Comparison of ENCODE assay signal across 13 mouse cellular contexts in genomic region chr1:84225626-84226025, GRCm38 (mm10).
DNase-seq lines count a peak whose midpoint lies in the region; ATAC-seq and TF ChIP-seq lines count a peak whose summit lies in the region.
"Had no signal": no experiment of that assay in that cellular context is flagged by ENCODE, and none has a peak within 500 bp of the region (broad histone marks: within the 10 kb centered on the region; RNA-seq: fewer than 3 reads in every experiment).

No protein-coding gene starts in this region.

- H3K9ac ChIP-seq in heart, adult 2 months (ENCODE audit: low read depth, low read length), result no peak overlapping the region
- no peak overlapping the region for H3K9ac ChIP-seq in lung, postnatal 0 days (replicated peaks; ENCODE audit: low read depth)
- H3K9ac ChIP-seq in midbrain, postnatal 0 days (replicated peaks; ENCODE audit: low read length, poor library complexity, severe bottlenecking), result no peak overlapping the region
- no peak overlapping the region for H3K9ac ChIP-seq in forebrain, embryonic 11.5 days (ENCODE audit: low read length)
- H3K9ac ChIP-seq: liver, embryonic 13.5 days; midbrain, embryonic 12.5 days had no signal

- H3K27me3 ChIP-seq in heart, adult 2 months (ENCODE audit: control insufficient read depth, insufficient read depth, low read length), result no peaks in the 10 kb centered on the region
- H3K27me3 ChIP-seq in heart, embryonic 10.5 days (ENCODE audit: insufficient read depth, poor library complexity, severe bottlenecking), result no peaks in the 10 kb centered on the region
- no peaks in the 10 kb centered on the region for H3K27me3 ChIP-seq in lung, postnatal 0 days (replicated peaks; ENCODE audit: insufficient read depth, low read length)
- H3K27me3 ChIP-seq in midbrain, postnatal 0 days (ENCODE audit: insufficient read depth, low read length), result no peaks in the 10 kb centered on the region
- no peaks in the 10 kb centered on the region for H3K27me3 ChIP-seq in forebrain, embryonic 11.5 days (ENCODE audit: control insufficient read depth, insufficient read depth, low read length)
- H3K27me3 ChIP-seq: liver, embryonic 13.5 days; midbrain, embryonic 12.5 days had no signal

- no peak overlapping the region for H3K4me2 ChIP-seq in lung, postnatal 0 days (replicated peaks; ENCODE audit: low read depth, low read length)
- H3K4me2 ChIP-seq in midbrain, postnatal 0 days (ENCODE audit: low read depth, low read length, poor library complexity, severe bottlenecking), result no peak overlapping the region
- no peak overlapping the region for H3K4me2 ChIP-seq in forebrain, embryonic 11.5 days (ENCODE audit: low read depth, low read length, severe bottlenecking)
- H3K4me2 ChIP-seq: liver, embryonic 13.5 days; midbrain, embryonic 12.5 days had no signal

- no peaks in the 10 kb centered on the region for H3K79me2 ChIP-seq in heart, adult 2 months (replicated peaks; ENCODE audit: control insufficient read depth, insufficient read depth, low read length)

- no peak for TF ChIP-seq CTCF in heart, adult 2 months (IDR thresholded peaks at IDR 0.05)
- TF ChIP-seq CTCF in lung, postnatal 0 days (IDR thresholded peaks at IDR 0.05), result no peak
- no peak for TF ChIP-seq CTCF in midbrain, postnatal 0 days (IDR thresholded peaks at IDR 0.05)

- 72% methylated on average over 7 of the region's 7 CpGs for WGBS in heart, adult 2 months
- WGBS in heart, embryonic 10.5 days, result 83% methylated on average over 7 of the region's 7 CpGs
- WGBS in lung, postnatal 0 days, result 73% methylated on average over 7 of the region's 7 CpGs
- WGBS in midbrain, postnatal 0 days, result 98% methylated on average over 7 of the region's 7 CpGs
- WGBS in forebrain, embryonic 11.5 days, result 89% methylated on average over 7 of the region's 7 CpGs

- TF ChIP-seq EP300 in heart, adult 2 months (IDR thresholded peaks at IDR 0.05; ENCODE audit: insufficient read depth, low read depth, low read length), result no peak
- TF ChIP-seq EP300 in lung, postnatal 0 days (IDR thresholded peaks at IDR 0.05), result 0 out of 2 replicates have a peak, but pooled peaks have one; percentile 11

- TF ChIP-seq POLR2A in heart, adult 2 months (IDR thresholded peaks at IDR 0.05; ENCODE audit: insufficient read depth, low read depth, low read length), result no peak

- H3K4me1 ChIP-seq in heart, adult 2 months (ENCODE audit: control insufficient read depth, insufficient read depth, low read length), result no peaks in the 10 kb centered on the region
- no peaks in the 10 kb centered on the region for H3K4me1 ChIP-seq in heart, embryonic 10.5 days
- no peaks in the 10 kb centered on the region for H3K4me1 ChIP-seq in lung, postnatal 0 days (ENCODE audit: insufficient read depth, low read depth, low read length)
- no peaks in the 10 kb centered on the region for H3K4me1 ChIP-seq in midbrain, postnatal 0 days (ENCODE audit: insufficient read depth, low read length)
- H3K4me1 ChIP-seq in forebrain, embryonic 11.5 days (replicated peaks; ENCODE audit: control insufficient read depth, insufficient read depth, low read length), result no peaks in the 10 kb centered on the region
- H3K4me1 ChIP-seq: liver, embryonic 13.5 days; midbrain, embryonic 12.5 days had no signal

- no peak overlapping the region for H3K4me3 ChIP-seq in heart, adult 2 months
- H3K4me3 ChIP-seq in heart, embryonic 10.5 days, result no peak overlapping the region
- no peak overlapping the region for H3K4me3 ChIP-seq in lung, postnatal 0 days (ENCODE audit: low read depth, low read length)
- H3K4me3 ChIP-seq in midbrain, postnatal 0 days (ENCODE audit: low read depth, low read length), result no peak overlapping the region
- H3K4me3 ChIP-seq in forebrain, embryonic 11.5 days (ENCODE audit: low read depth, low read length), result no peak overlapping the region
- H3K4me3 ChIP-seq: liver, embryonic 13.5 days; midbrain, embryonic 12.5 days had no signal

- peak; percentile 68 to 80 for DNase-seq in heart, adult 2 months
- no peak for DNase-seq in heart, embryonic 10.5 days (ENCODE audit: low spot score)
- DNase-seq in gastrocnemius, adult 18-20 months (ENCODE audit: low spot score), result peak; percentile 78
- peak; percentile 76 for DNase-seq in heart, postnatal 25 days (ENCODE audit: low spot score)
- DNase-seq in lung, postnatal 0 days (ENCODE audit: low spot score), result peak; percentile 51
- DNase-seq in midbrain, postnatal 0 days (ENCODE audit: low spot score), result no peak
- DNase-seq in left cerebral cortex, adult 11 months (ENCODE audit: low spot score), result no peak
- DNase-seq in forebrain, embryonic 11.5 days (ENCODE audit: low spot score), result no peak
- DNase-seq: cerebellum, adult 11 months; embryo, embryonic 11 days; liver, embryonic 13.5 days; right cerebral cortex, postnatal 14 days had no signal

- intact Hi-C loops in heart, adult 2 months (cut with DNase I), result no loop called here
- intact Hi-C loops in heart, postnatal 25 days (cut with DNase I), result loop anchor here (5.0 kb wide), 1 partner anchor 38 kb away; no protein-coding TSS in a partner anchor

- no peaks in the 10 kb centered on the region for H3K36me3 ChIP-seq in heart, adult 2 months (ENCODE audit: control insufficient read depth, insufficient read depth, low read length)
- H3K36me3 ChIP-seq in heart, embryonic 10.5 days, result no peaks in the 10 kb centered on the region
- no peaks in the 10 kb centered on the region for H3K36me3 ChIP-seq in lung, postnatal 0 days (ENCODE audit: insufficient read depth, low read length)
- no peaks in the 10 kb centered on the region for H3K36me3 ChIP-seq in midbrain, postnatal 0 days (ENCODE audit: insufficient read depth, low read length)
- no peaks in the 10 kb centered on the region for H3K36me3 ChIP-seq in forebrain, embryonic 11.5 days (ENCODE audit: control insufficient read depth, insufficient read depth, low read length)
- H3K36me3 ChIP-seq: liver, embryonic 13.5 days; midbrain, embryonic 12.5 days had no signal

- peak; percentile 60; the same call in 1 of the 2 replicates for ATAC-seq in lung, postnatal 0 days
- ATAC-seq in midbrain, postnatal 0 days (ENCODE audit: low FRiP score), result no peak
- ATAC-seq in forebrain, embryonic 11.5 days (replicated peaks; ENCODE audit: low FRiP score), result no peak

- H3K27ac ChIP-seq in heart, adult 2 months, result no peak overlapping the region
- H3K27ac ChIP-seq in heart, embryonic 10.5 days, result no peak overlapping the region
- no peak overlapping the region for H3K27ac ChIP-seq in lung, postnatal 0 days (ENCODE audit: low read length)
- H3K27ac ChIP-seq in midbrain, postnatal 0 days (ENCODE audit: low read depth, low read length), result no peak overlapping the region
- no peak overlapping the region for H3K27ac ChIP-seq in forebrain, embryonic 11.5 days (ENCODE audit: low read depth, low read length)
- H3K27ac ChIP-seq: liver, embryonic 13.5 days; midbrain, embryonic 12.5 days had no signal

- no peaks in the 10 kb centered on the region for H3K9me3 ChIP-seq in heart, embryonic 10.5 days
- no peaks in the 10 kb centered on the region for H3K9me3 ChIP-seq in lung, postnatal 0 days (ENCODE audit: low read length)
- no peaks in the 10 kb centered on the region for H3K9me3 ChIP-seq in midbrain, postnatal 0 days (ENCODE audit: low read length)
- H3K9me3 ChIP-seq in forebrain, embryonic 11.5 days (ENCODE audit: control insufficient read depth, low read length), result no peaks in the 10 kb centered on the region
- H3K9me3 ChIP-seq: liver, embryonic 13.5 days; midbrain, embryonic 12.5 days had no signal

Comparison
In these comparisons a context has a peak if more than half of its experiments do, and no peak if none do; other contexts are left out.
1. DNase-seq: peak in heart, adult 2 months (2 of 2), gastrocnemius, adult 18-20 months (single experiment), heart, postnatal 25 days (single experiment) and lung, postnatal 0 days (single experiment); none in heart, embryonic 10.5 days (single experiment), midbrain, postnatal 0 days (single experiment), left cerebral cortex, adult 11 months (single experiment) and forebrain, embryonic 11.5 days (single experiment).